Mouse (Mus musculus) cortical plate, adult 2 months (tissue): Measurements from ENCODE around the gene Heatr5b.

Source experiments
- CTCF ChIP-seq: fragments of 200-500 bp; IDR thresholded peaks from 2 replicates; pipeline ENCODE4 v1.5.1; 2011; ENCODE audit warnings: mild to moderate bottlenecking, control low read depth, low read length; ENCODE audit not compliant: insufficient read depth; ENCODE audit errors: extremely low read depth
- POLR2A ChIP-seq: fragments of 200-500 bp; IDR thresholded peaks from 2 replicates; pipeline ENCODE4 v1.6.1; 2011; ENCODE audit warnings: mild to moderate bottlenecking, low read length, control low read depth; ENCODE audit not compliant: insufficient read depth; ENCODE audit errors: extremely low read depth

GRCm38 (mm10) chr17:78791690-78792070, 43.5 kb downstream of the Heatr5b start:
- TF ChIP-seq CTCF (no peak), POLR2A (no peak)
